Mouse (Mus musculus): Measurements from ENCODE around the gene Nhp2.
"Not testable (repeated sequence)": the region's sequence is repeated elsewhere in the genome, so short reads cannot be mapped to it uniquely, and the experiment has no call there.

The Nhp2 gene

GRCm38 (mm10) chr11:51606447-51607095, 13.0 kb upstream of the Nhp2 start, which contains the start of gene Hnrnpab:
Gene Hnrnpab (minus strand): TSS chr11:51606847.
- peak; percentile 94 to 96 for DNase-seq (ENCODE audit: low spot score in 2 of 2)

DNA sequence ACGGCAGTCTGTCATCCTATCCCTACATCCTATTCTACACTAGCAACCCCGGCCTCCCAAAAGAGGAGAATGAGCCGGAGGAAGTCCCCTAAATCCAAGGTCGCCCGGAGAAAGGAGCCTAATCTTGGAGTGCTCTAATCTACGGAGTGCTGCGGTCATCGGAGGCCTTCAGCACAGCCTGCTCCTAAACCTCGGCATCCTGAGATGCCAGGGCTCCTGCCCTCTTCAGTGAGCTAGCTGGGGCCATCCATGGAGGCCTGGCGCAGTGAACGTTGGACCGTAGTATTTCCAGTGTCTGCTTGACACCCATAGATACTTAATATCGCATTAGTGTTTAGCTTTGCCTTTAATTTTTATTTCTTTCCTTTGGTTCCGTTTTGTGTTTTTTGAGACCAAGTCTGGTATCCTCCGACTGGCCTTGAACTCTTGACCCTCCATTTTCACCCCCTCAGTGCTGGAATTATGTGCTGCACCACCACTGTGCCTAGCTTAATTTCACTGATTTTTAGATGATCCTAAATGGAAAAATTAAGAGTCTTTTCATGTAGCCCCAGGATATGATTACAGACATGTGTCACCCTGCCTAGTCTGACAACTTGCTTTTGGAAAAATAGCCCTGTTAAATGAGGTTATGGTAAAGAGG, 12.3 kb upstream of the Nhp2 start:
- no peak for DNase-seq (ENCODE audit: low spot score in 2 of 2)

- DNase-seq (ENCODE audit: low spot score in 2 of 2): no peak
Observed at GRCm38 (mm10) chr11:51609266-51609909, 10.1 kb upstream of the Nhp2 start.

DNA sequence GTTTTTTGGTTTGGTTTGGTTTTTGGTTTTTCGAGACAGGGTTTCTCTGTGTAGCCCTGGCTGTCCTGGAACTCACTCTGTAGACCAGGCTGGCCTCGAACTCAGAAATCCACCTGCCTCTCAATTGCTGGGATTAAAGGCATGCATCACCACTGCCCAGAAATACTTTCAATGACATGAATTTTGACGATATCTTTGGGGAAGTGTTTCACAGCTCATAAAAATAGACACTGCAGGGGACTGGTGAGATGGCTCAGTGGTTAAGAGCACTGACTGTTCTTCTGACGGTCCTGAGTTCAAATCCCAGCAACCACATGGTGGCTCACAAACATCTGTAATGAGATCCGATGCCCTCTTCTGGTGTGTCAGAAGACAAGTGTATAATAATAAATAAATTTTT, 9.6 kb upstream of the Nhp2 start:
- not testable (repeated sequence) for DNase-seq (ENCODE audit: low spot score in 2 of 2)

DNA sequence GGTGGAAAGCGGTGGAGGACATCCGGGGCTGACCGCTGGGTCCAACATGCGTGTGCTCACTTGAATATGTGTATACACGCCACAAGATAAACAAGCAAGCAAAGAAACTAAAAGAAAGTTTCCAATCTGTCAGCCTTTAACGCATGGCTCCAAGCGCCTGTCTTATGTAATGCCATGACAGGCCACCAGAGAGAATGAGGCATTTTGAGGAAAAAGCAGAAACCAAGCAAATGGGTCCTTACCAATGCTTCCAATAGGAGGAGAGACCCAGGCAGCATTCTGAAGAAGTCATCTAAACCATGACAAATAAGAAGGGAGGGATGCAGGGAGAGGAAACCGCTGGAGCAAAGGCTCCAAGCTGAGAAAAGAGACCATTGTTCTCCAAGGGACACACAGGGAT, 5.3 kb upstream of the Nhp2 start:
- no peak for DNase-seq (ENCODE audit: low spot score in 2 of 2)

DNA sequence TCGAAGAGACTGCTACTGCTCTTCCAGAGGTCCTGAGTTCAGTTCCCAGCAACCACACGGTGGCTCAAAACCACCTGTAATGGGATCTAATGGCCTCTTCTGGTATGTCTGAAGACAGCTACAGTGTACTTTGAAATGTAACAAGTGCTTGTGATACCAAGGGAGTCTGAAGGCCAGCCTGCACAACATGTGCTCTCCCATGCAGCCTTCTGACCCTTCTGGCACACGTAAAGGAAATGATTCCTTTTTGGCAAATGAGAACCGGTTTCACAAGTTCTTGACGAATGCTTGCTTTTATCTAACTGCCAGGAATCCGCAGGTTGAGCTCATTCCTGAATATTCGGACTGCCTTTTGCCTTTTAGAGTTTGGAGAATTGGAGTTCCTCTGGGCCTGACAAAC, 4.4 kb upstream of the Nhp2 start:
- no peak for DNase-seq (ENCODE audit: low spot score in 2 of 2)

DNA sequence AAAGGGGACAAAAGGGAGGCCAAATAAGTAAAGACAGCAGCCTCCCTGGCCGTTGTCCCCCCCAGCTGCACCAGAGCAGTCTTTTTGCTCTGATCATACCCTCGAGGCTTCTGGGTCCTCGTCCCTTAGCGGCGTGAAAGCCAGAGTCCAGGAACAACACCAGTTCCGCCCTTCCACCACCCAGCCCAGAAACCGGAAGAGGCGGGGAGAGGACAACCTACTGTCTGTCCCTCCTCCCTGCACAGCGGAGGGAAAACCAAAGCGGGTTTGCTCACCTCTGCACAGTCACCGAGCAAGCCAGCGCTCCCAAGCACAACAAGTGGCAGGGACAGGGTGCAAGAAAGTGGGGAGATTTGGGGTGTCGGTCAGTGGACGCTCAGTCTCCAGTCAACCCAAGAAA, 3.9 kb upstream of the Nhp2 start:
- DNase-seq (ENCODE audit: low spot score in 2 of 2): peak; percentile 76 to 86

GRCm38 (mm10) chr11:51616113-51616512, 3.4 kb upstream of the Nhp2 start:
- not testable (repeated sequence) for DNase-seq (ENCODE audit: low spot score in 2 of 2)

GRCm38 (mm10) chr11:51617693-51618092, 1.8 kb upstream of the Nhp2 start:
- DNase-seq (ENCODE audit: low spot score in 2 of 2): peak; percentile 71 to 81

DNA sequence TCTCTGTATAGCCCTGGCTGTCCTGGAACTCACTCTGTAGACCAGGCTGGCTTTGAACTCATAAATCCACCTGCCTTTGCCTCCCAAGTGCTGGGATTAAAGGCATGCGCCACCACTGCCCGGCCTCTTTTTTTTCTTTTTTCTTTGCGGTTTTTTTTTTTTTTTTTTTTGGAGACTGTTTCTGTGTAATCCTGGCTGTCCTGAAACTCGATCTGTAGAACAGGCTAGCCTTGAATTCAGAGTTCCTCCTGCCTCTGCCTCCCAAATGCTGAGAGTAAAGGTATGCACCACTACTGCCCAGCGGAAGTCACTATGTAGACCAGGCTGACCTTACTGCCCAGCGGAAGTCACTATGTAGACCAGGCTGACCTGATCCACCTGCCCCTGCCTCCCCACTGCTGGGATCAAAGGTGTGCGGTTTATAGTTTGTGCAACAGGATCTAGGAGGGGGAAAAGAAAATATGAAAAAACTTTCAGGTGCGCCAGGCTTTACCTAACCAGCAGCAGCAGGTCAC, 584 bp upstream of the Nhp2 start:
- no peak for DNase-seq (ENCODE audit: low spot score in 2 of 2)

DNA sequence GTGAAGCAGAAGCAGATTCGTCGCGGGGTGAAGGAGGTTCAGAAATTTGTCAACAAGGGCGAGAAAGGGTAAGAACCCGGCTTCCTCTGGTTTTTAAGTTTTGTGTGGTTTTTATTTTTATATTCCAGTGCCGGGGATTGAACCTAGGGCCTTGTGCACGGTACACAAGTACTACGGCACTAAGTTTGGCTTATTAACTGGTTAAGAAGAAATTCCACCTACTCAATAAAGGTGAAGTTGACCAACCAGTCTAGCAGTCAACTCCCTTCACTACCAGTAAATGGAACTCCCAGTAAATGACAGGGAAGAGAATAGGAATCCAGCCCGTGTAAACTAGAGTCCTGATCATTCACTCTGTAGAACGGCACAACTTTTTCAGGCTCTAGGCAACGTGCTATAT, 549 bp downstream of the Nhp2 start:
- DNase-seq (ENCODE audit: low spot score in 2 of 2): no peak

GRCm38 (mm10) chr11:51621776-51622175, 2.2 kb downstream of the Nhp2 start:
- no peak for DNase-seq (ENCODE audit: low spot score in 2 of 2)

GRCm38 (mm10) chr11:51622971-51623491, 3.5 kb downstream of the Nhp2 start:
- DNase-seq (ENCODE audit: low spot score in 2 of 2): no peak

GRCm38 (mm10) chr11:51625187-51625820, 5.8 kb downstream of the Nhp2 start:
- DNase-seq (ENCODE audit: low spot score in 2 of 2): no peak

GRCm38 (mm10) chr11:51627425-51627824, 7.9 kb downstream of the Nhp2 start:
- no peak for DNase-seq (ENCODE audit: low spot score in 2 of 2)

DNA sequence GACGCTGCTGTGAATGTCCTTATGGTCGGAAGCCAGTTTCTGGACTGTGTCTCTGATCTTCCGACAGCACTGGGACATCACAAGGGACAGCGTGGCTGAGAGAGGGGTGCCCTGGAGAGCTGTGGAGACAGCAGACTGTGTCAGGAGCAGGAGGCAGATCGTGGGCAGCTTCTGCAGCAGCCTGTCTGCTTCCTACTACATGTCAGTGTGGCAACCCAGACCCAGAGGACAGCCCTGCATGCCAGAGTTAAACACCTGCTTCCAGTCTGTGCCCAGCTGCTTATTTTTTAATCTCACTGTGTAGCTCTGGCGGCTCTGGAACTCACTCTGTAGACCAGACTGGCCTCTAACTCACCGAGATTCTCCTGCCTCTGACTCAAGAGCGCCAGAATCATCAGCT, 8.4 kb downstream of the Nhp2 start:
- no peak for DNase-seq (ENCODE audit: low spot score in 2 of 2)

DNA sequence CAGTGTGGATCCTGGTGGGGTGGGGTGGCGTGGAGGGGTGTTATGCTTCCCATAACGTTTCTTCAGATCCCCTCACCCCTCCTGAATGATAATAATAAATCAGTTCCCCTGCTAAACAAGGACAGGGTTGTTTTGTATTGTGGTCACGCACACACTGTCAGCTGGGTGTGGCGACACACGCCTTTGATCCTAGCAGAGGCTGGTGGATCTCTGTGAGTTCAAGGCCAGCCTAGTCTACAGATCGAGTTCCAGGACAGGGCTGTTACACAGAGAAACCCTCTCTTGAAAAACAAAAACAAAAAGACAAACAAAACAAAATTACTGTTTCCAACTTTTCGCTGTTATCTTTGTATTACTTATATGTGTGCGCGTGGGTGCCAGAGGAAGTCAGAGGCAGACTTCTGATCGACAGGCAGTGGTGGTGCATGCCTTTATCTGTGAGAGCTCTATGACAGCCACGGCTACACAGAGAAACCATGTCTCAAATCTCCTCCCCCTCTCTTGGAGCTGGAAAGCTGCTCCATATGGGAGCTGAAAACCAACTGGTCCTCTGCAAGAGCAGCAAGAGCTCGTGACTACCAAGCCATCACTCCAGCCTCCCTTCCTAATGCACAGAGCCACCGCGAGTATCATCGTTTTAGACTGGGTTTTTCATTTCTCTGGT, 10.2 kb downstream of the Nhp2 start:
- no peak for DNase-seq (ENCODE audit: low spot score in 2 of 2)

- DNase-seq (ENCODE audit: low spot score in 2 of 2): no peak
Observed at GRCm38 (mm10) chr11:51632130-51632753, 12.7 kb downstream of the Nhp2 start.

DNA sequence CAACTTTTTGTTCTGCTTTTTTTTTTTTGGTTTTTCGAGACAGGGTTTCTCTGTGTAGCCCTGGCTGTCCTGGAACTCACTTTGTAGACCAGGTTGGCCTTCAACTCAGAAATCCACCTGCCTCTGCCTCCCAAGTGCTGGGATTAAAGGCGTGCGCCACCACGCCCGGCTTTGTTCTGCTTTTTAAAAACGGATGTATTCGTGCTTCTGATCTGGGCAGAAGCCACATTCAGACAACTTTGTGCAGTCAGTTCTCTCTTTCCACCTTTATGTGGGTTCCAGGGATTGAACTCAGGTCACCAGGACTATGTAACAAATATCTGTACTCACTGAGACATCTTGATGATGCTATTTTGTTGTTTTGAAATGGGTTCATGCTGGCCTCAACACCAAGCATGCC, 13.7 kb downstream of the Nhp2 start:
- not testable (repeated sequence) for DNase-seq (ENCODE audit: low spot score in 2 of 2)

- no peak for DNase-seq (ENCODE audit: low spot score in 2 of 2)
Observed at GRCm38 (mm10) chr11:51633721-51634120, 14.2 kb downstream of the Nhp2 start.

DNA sequence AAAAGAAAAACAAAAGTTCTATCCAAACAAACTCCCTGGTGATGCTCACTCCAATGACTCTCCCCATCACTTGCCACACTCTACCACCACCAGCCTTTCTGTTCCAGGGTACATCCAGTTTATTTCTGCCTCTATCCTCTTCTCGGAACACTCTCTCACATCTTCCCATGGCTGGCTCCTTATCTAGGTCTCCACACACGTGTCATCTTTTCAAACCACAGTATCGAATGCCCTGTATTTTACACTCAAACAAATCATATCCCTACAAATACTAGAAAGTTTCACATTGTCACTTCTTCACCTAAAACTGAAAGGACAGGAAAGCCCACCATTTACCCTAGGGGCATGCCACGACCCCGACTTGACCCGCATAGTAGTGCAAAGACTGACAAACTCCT, 15.6 kb downstream of the Nhp2 start:
- no peak for DNase-seq (ENCODE audit: low spot score in 2 of 2)
